Mouse (Mus musculus): ENCODE results near the gene Fbln1. TPM values are rescaled to one million over a fixed set of nuclear protein-coding genes. Genes with fewer than 3 reads are reported as not detected.

The Fbln1 gene
- polyA plus RNA-seq (2017; shearing (Covaris generic)): 0.73 TPM

DNA sequence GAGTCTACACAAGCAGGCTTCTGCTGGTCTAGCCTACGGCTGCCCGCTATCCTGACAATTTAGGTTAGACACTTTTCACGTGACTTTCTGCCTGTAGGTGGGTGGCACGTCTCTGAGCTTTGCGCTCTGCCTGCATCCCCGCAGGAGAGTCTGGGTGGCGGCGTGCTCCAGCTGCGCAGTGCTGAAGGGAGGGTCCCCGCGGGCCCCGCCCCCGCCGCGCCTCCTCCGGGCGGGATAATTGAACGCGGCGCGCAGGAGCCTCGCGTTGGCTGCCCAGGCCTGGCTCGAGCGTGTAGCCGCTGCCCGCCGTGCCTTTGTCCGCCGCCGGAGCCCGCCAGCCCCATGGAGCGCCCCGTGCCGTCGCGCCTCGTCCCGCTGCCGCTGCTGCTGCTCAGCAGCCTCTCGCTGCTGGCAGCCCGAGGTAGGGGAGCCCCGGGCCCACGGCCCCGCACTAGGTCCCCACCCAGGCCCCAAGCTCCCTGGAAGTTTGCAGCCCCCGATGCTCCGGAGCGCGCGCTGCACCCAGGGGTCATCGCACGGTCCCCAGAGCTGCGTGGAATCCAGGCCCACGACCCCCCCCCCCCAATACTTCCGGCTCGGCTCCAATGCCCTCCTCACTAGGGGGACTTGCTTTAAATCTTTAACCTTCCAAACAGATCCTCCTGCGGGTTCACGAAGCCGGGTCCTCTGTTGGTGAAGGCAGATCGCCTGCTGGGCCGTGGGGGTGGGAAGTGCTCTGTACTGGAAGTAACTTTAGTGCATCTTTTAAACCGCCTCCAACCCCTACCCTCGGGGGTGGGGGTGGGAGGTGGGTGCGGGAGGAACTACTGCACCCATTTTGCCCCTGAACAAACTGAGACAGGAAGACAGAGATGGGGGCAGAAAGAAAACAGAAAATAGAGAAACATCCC, at the start of gene Fbln1:
TSS of gene Fbln1 (plus strand) at position 158 of the 911 bp plus-strand sequence.

DNA sequence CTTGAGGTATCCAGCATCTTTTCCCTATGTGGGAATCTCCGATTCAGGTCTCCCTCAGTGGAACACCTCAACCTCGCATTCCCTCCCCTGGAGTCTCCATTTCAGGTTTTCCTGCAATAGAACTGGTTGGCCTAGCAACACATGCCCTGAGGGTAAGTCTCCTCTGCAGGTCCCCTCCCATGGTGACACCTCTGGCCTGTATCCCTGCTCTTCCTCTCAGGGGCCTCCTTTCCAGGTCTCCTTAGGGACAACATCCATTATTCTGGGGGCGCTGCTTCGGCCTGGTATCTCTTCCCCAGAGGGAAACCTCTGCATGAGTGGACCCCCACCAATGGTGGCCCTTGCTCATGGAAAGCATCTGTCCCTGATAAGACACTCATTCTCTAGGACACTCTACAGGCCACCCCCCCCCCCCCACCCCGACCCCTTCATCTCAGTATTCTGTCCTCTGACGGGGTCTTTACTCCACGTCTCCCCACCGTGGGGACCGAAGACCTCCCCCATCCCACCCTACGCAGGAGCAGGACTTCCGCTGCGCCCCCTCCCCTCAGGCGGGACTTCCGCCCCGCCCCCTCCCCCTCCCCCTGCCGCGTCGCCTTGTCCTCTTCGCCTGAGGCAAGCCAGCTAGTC, 130.0 kb downstream of the Fbln1 start, which contains the start of gene Atxn10:
TSS of gene Atxn10 (plus strand) at position 575 of the 630 bp plus-strand sequence.

Other genes starting within 250 kb of the Fbln1 start
- gene 5031439G07Rik, start 217.4 kb upstream of the Fbln1 start, polyA plus RNA-seq (2017; shearing (Covaris generic)): 15.3 TPM
- gene Upk3a, start 188.8 kb upstream of the Fbln1 start, polyA plus RNA-seq (2017; shearing (Covaris generic)): not detected
- gene Fam118a, start 177.0 kb upstream of the Fbln1 start, polyA plus RNA-seq (2017; shearing (Covaris generic)): 53.4 TPM
- 0.05 TPM for gene Smc1b, start 74.0 kb upstream of the Fbln1 start, polyA plus RNA-seq (2017; shearing (Covaris generic))
- not detected for gene Ribc2, start 73.9 kb upstream of the Fbln1 start, polyA plus RNA-seq (2017; shearing (Covaris generic))
- 133 TPM for gene Atxn10, start 130.3 kb downstream of the Fbln1 start, polyA plus RNA-seq (2017; shearing (Covaris generic))